Mouse (Mus musculus) retina, adult 2 months (tissue): ENCODE data around the gene P2ry1.

Experiments used
- DNase-seq: peaks from one replicate; pipeline ENCODE4 v3.0.0-alpha.2; 2012; ENCODE audit warnings: low read depth, low spot score

The P2ry1 gene

GRCm38 (mm10) chr3:61002587-61003501 is at the start of gene P2ry1:
TSS of gene P2ry1 (plus strand) at chr3:61002795.
- peak; percentile 2 for DNase-seq

GRCm38 (mm10) chr3:60953199-60953736 is 49.3 kb upstream of the P2ry1 start:
- DNase-seq: no peak

- DNase-seq: no peak
Measured at GRCm38 (mm10) chr3:60954073-60954472, 48.5 kb upstream of the P2ry1 start.

GRCm38 (mm10) chr3:60958769-60959168 is 43.8 kb upstream of the P2ry1 start:
- DNase-seq: no peak

- DNase-seq: no peak
Measured at GRCm38 (mm10) chr3:60965137-60965536, 37.5 kb upstream of the P2ry1 start.

GRCm38 (mm10) chr3:60974944-60975343 is 27.7 kb upstream of the P2ry1 start:
- no peak for DNase-seq

GRCm38 (mm10) chr3:60982109-60982508 is 20.5 kb upstream of the P2ry1 start:
- DNase-seq: no peak

GRCm38 (mm10) chr3:60998064-60998463 is 4.5 kb upstream of the P2ry1 start:
- DNase-seq: no peak

GRCm38 (mm10) chr3:60999715-61000114 is 2.9 kb upstream of the P2ry1 start:
- no peak for DNase-seq

- DNase-seq: no peak
Measured at GRCm38 (mm10) chr3:61000747-61001146, 1.8 kb upstream of the P2ry1 start.

- no peak for DNase-seq
Measured at GRCm38 (mm10) chr3:61001852-61002586, 576 bp upstream of the P2ry1 start.

- no peak for DNase-seq
Measured at GRCm38 (mm10) chr3:61004611-61005010, 2.0 kb downstream of the P2ry1 start.

GRCm38 (mm10) chr3:61011660-61012059 is 9.1 kb downstream of the P2ry1 start:
- no peak for DNase-seq

GRCm38 (mm10) chr3:61012550-61012949 is 10.0 kb downstream of the P2ry1 start:
- no peak for DNase-seq

- DNase-seq: no peak
Measured at GRCm38 (mm10) chr3:61016733-61017132, 14.1 kb downstream of the P2ry1 start.

GRCm38 (mm10) chr3:61032100-61032499 is 29.5 kb downstream of the P2ry1 start:
- no peak for DNase-seq

- DNase-seq: no peak
Measured at GRCm38 (mm10) chr3:61035633-61036032, 33.0 kb downstream of the P2ry1 start.

GRCm38 (mm10) chr3:61039916-61040315 is 37.3 kb downstream of the P2ry1 start:
- no peak for DNase-seq

- DNase-seq: no peak
Measured at GRCm38 (mm10) chr3:61049976-61050672, 47.5 kb downstream of the P2ry1 start.
